Mouse (Mus musculus) spleen, adult 2 months (tissue): ENCODE results near the gene Med16.

Source experiments
- CTCF ChIP-seq: fragments of 200-500 bp; IDR thresholded peaks from 2 replicates; pipeline ENCODE4 v1.5.1; 2011; ENCODE audit warnings: mild to moderate bottlenecking, inconsistent platforms; ENCODE audit not compliant: insufficient read depth, insufficient read length, insufficient replicate concordance; ENCODE audit errors: extremely low read depth
- POLR2A ChIP-seq: fragments of 200-500 bp; IDR thresholded peaks from 2 replicates; pipeline ENCODE4 v1.6.1; 2011; ENCODE audit warnings: low read depth, low read length, inconsistent platforms

- TF ChIP-seq POLR2A (no peak), CTCF (no peak)
Observed at GRCm38 (mm10) chr10:79857894-79858293, 50.8 kb downstream of the Med16 start.
